Mouse (Mus musculus): ENCODE data around the gene Arid1b. TPM values are rescaled to one million over a fixed set of nuclear protein-coding genes. Genes with fewer than 3 reads are reported as not detected.

Arid1b gene
- polyA plus RNA-seq, 1 experiment from 2014 or later: 12.9 TPM

DNA sequence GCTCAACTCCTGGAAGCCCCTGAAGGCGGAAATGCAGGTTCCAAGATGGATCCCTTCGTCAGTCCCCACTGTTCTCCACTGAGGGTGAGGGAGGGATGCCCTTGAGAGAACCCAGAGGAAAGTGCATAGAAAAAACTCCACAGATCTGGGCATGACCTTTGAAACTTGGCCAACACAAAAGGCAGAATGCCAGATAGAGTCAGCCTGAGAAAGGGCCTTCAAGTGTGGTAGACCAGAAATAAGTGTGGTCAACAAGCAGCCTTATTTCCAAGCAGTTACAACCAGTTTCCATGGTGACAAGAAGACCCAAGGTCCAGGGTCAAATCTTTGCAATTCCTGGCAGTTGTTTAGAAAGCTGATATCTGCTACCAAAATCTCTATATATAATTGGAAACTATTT is 366.6 kb downstream of the Arid1b start:
- no peaks in the 10 kb centered on the region for H3K4me1 ChIP-seq (ENCODE audit: control insufficient read depth, insufficient read depth, low read length)
- no peaks in the 10 kb centered on the region for H3K9me3 ChIP-seq (replicated peaks; ENCODE audit: control insufficient read depth, low read length)
- ATAC-seq (replicated peaks; ENCODE audit: insufficient number of reproducible peaks, low FRiP score, low TSS enrichment, low read depth) (no peak), DNase-seq (ENCODE audit: low spot score) (no peak)
- WGBS: 48% methylated on average over 2 of the region's 2 CpGs
- no peak overlapping the region for H3K27ac ChIP-seq (replicated peaks; ENCODE audit: low read depth, low read length)
- H3K27me3 ChIP-seq (ENCODE audit: control insufficient read depth, insufficient read depth, low read length): no peaks in the 10 kb centered on the region
- H3K4me2 ChIP-seq (ENCODE audit: low read depth, low read length): no peak overlapping the region
- no peak overlapping the region for H3K9ac ChIP-seq (replicated peaks; ENCODE audit: low read length)
- no peak overlapping the region for H3K4me3 ChIP-seq (ENCODE audit: low read depth, low read length)
- H3K36me3 ChIP-seq (replicated peaks; ENCODE audit: control insufficient read depth, insufficient read depth, low read depth, low read length): no peaks in the 10 kb centered on the region

DNA sequence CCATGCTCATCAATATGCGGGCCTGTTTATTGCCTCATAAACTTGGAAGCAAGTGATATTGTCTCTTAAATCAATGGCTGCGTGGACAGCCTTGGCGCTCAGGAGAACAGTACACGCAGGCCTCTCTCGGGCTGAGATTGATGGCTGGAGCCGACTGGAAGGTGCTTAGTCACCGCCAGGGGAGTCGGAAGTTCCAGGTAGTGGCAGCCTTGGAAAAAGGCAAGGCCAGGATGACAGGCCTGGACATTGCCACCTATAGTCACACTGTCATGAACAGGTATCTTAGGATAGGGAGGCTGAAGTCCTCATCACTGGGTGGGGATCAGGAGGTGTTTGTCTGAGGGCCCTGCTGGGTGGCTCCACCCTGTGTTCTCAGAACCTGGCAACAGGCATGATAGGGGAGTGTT is 371.9 kb downstream of the Arid1b start:
- H3K9me3 ChIP-seq (replicated peaks; ENCODE audit: control insufficient read depth, low read length): no peaks in the 10 kb centered on the region
- H3K4me2 ChIP-seq (ENCODE audit: low read depth, low read length): no peak overlapping the region
- H3K36me3 ChIP-seq (replicated peaks; ENCODE audit: control insufficient read depth, insufficient read depth, low read depth, low read length): no peaks in the 10 kb centered on the region
- 85% methylated on average over 8 of the region's 8 CpGs for WGBS
- no peaks in the 10 kb centered on the region for H3K4me1 ChIP-seq (ENCODE audit: control insufficient read depth, insufficient read depth, low read length)
- DNase-seq (ENCODE audit: low spot score) (no peak), ATAC-seq (replicated peaks; ENCODE audit: insufficient number of reproducible peaks, low FRiP score, low TSS enrichment, low read depth) (no peak)
- H3K27ac ChIP-seq (replicated peaks; ENCODE audit: low read depth, low read length): no peak overlapping the region
- no peak overlapping the region for H3K9ac ChIP-seq (replicated peaks; ENCODE audit: low read length)
- no peaks in the 10 kb centered on the region for H3K27me3 ChIP-seq (ENCODE audit: control insufficient read depth, insufficient read depth, low read length)
- H3K4me3 ChIP-seq (ENCODE audit: low read depth, low read length): no peak overlapping the region

- ATAC-seq (replicated peaks; ENCODE audit: insufficient number of reproducible peaks, low FRiP score, low TSS enrichment, low read depth) (no peak), DNase-seq (ENCODE audit: low spot score) (no peak)
- Histone ChIP-seq H3K27ac (replicated peaks; ENCODE audit: low read depth, low read length) (no peak overlapping the region), H3K4me3 (ENCODE audit: low read depth, low read length) (no peak overlapping the region), H3K27me3 (ENCODE audit: control insufficient read depth, insufficient read depth, low read length) (no peaks in the 10 kb centered on the region), H3K9ac (replicated peaks; ENCODE audit: low read length) (no peak overlapping the region), H3K9me3 (replicated peaks; ENCODE audit: control insufficient read depth, low read length) (no peaks in the 10 kb centered on the region), H3K36me3 (replicated peaks; ENCODE audit: control insufficient read depth, insufficient read depth, low read depth, low read length) (no peaks in the 10 kb centered on the region), H3K4me2 (ENCODE audit: low read depth, low read length) (no peak overlapping the region), H3K4me1 (ENCODE audit: control insufficient read depth, insufficient read depth, low read length) (no peaks in the 10 kb centered on the region)
- WGBS: 76% methylated on average over 4 of the region's 4 CpGs
These were observed 376.9 kb downstream of the Arid1b start for GRCm38 (mm10) chr17:5371032-5371431.

- Histone ChIP-seq H3K4me2 (ENCODE audit: low read depth, low read length) (no peak overlapping the region), H3K9me3 (replicated peaks; ENCODE audit: control insufficient read depth, low read length) (no peaks in the 10 kb centered on the region), H3K4me1 (ENCODE audit: control insufficient read depth, insufficient read depth, low read length) (no peaks in the 10 kb centered on the region), H3K27ac (replicated peaks; ENCODE audit: low read depth, low read length) (no peak overlapping the region), H3K9ac (replicated peaks; ENCODE audit: low read length) (no peak overlapping the region), H3K4me3 (ENCODE audit: low read depth, low read length) (no peak overlapping the region), H3K27me3 (ENCODE audit: control insufficient read depth, insufficient read depth, low read length) (no peaks in the 10 kb centered on the region), H3K36me3 (replicated peaks; ENCODE audit: control insufficient read depth, insufficient read depth, low read depth, low read length) (no peaks in the 10 kb centered on the region)
- DNase-seq (ENCODE audit: low spot score): no peak
- WGBS: 76% methylated on average over 7 of the region's 7 CpGs
- ATAC-seq (replicated peaks; ENCODE audit: insufficient number of reproducible peaks, low FRiP score, low TSS enrichment, low read depth): no peak
These were observed 377.4 kb downstream of the Arid1b start for GRCm38 (mm10) chr17:5371521-5371920.

GRCm38 (mm10) chr17:5372951-5373350 is 378.8 kb downstream of the Arid1b start:
- H3K4me2 ChIP-seq (ENCODE audit: low read depth, low read length): no peak overlapping the region
- DNase-seq (ENCODE audit: low spot score): no peak
- H3K9me3 ChIP-seq (replicated peaks; ENCODE audit: control insufficient read depth, low read length): no peaks in the 10 kb centered on the region
- 83% methylated on average over 8 of the region's 8 CpGs for WGBS
- no peaks in the 10 kb centered on the region for H3K27me3 ChIP-seq (ENCODE audit: control insufficient read depth, insufficient read depth, low read length)
- no peak for ATAC-seq (replicated peaks; ENCODE audit: insufficient number of reproducible peaks, low FRiP score, low TSS enrichment, low read depth)
- no peak overlapping the region for H3K4me3 ChIP-seq (ENCODE audit: low read depth, low read length)
- H3K36me3 ChIP-seq (replicated peaks; ENCODE audit: control insufficient read depth, insufficient read depth, low read depth, low read length): no peaks in the 10 kb centered on the region
- no peak overlapping the region for H3K27ac ChIP-seq (replicated peaks; ENCODE audit: low read depth, low read length)
- H3K4me1 ChIP-seq (ENCODE audit: control insufficient read depth, insufficient read depth, low read length): no peaks in the 10 kb centered on the region
- no peak overlapping the region for H3K9ac ChIP-seq (replicated peaks; ENCODE audit: low read length)

GRCm38 (mm10) chr17:5377151-5377929 is 383.2 kb downstream of the Arid1b start:
- no peaks in the 10 kb centered on the region for H3K9me3 ChIP-seq (replicated peaks; ENCODE audit: control insufficient read depth, low read length)
- DNase-seq (ENCODE audit: low spot score) (no peak), ATAC-seq (replicated peaks; ENCODE audit: insufficient number of reproducible peaks, low FRiP score, low TSS enrichment, low read depth) (no peak)
- H3K27ac ChIP-seq (replicated peaks; ENCODE audit: low read depth, low read length): no peak overlapping the region
- no peak overlapping the region for H3K4me2 ChIP-seq (ENCODE audit: low read depth, low read length)
- no peak overlapping the region for H3K9ac ChIP-seq (replicated peaks; ENCODE audit: low read length)
- 33% methylated on average over 11 of the region's 11 CpGs for WGBS
- no peak overlapping the region for H3K4me3 ChIP-seq (ENCODE audit: low read depth, low read length)
- H3K4me1 ChIP-seq (ENCODE audit: control insufficient read depth, insufficient read depth, low read length): no peaks in the 10 kb centered on the region
- H3K27me3 ChIP-seq (ENCODE audit: control insufficient read depth, insufficient read depth, low read length): no peaks in the 10 kb centered on the region
- no peaks in the 10 kb centered on the region for H3K36me3 ChIP-seq (replicated peaks; ENCODE audit: control insufficient read depth, insufficient read depth, low read depth, low read length)

DNA sequence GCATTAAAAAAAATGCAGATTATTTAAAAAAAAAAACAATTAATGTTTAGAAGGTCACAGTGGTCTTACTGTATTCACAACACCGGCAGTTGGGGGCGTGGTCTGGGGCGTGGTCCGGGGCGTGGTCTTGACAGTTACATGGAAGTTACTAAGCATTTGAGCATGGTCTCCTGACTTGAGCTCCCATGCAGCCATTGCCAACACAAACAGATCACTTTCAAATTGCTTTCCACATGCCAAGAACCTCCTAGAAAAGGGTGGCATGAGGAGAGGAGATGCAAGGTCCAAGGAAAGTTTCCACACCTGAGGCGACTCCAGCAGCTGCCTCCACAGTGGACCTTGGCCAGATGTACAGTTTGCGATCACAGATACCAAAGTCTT is 383.8 kb downstream of the Arid1b start:
- WGBS: 30% methylated on average over 7 of the region's 7 CpGs

GRCm38 (mm10) chr17:5385694-5386093 is 391.6 kb downstream of the Arid1b start:
- H3K36me3 ChIP-seq (replicated peaks; ENCODE audit: control insufficient read depth, insufficient read depth, low read depth, low read length): no peaks in the 10 kb centered on the region
- no peak overlapping the region for H3K27ac ChIP-seq (replicated peaks; ENCODE audit: low read depth, low read length)
- ATAC-seq (replicated peaks; ENCODE audit: insufficient number of reproducible peaks, low FRiP score, low TSS enrichment, low read depth) (no peak), DNase-seq (ENCODE audit: low spot score) (no peak)
- no peaks in the 10 kb centered on the region for H3K27me3 ChIP-seq (ENCODE audit: control insufficient read depth, insufficient read depth, low read length)
- WGBS: 95% methylated on average over 1 of the region's 1 CpGs
- no peak overlapping the region for H3K4me2 ChIP-seq (ENCODE audit: low read depth, low read length)
- no peaks in the 10 kb centered on the region for H3K4me1 ChIP-seq (ENCODE audit: control insufficient read depth, insufficient read depth, low read length)
- no peaks in the 10 kb centered on the region for H3K9me3 ChIP-seq (replicated peaks; ENCODE audit: control insufficient read depth, low read length)
- H3K4me3 ChIP-seq (ENCODE audit: low read depth, low read length): no peak overlapping the region
- no peak overlapping the region for H3K9ac ChIP-seq (replicated peaks; ENCODE audit: low read length)

More for the DNA sequence above, 383.8 kb downstream of the Arid1b start:
- no peak for ATAC-seq (replicated peaks; ENCODE audit: insufficient number of reproducible peaks, low FRiP score, low TSS enrichment, low read depth)
- Histone ChIP-seq H3K9me3 (replicated peaks; ENCODE audit: control insufficient read depth, low read length) (no peaks in the 10 kb centered on the region), H3K9ac (replicated peaks; ENCODE audit: low read length) (no peak overlapping the region), H3K4me3 (ENCODE audit: low read depth, low read length) (no peak overlapping the region), H3K27me3 (ENCODE audit: control insufficient read depth, insufficient read depth, low read length) (no peaks in the 10 kb centered on the region), H3K27ac (replicated peaks; ENCODE audit: low read depth, low read length) (no peak overlapping the region), H3K4me2 (ENCODE audit: low read depth, low read length) (no peak overlapping the region), H3K4me1 (ENCODE audit: control insufficient read depth, insufficient read depth, low read length) (no peaks in the 10 kb centered on the region), H3K36me3 (replicated peaks; ENCODE audit: control insufficient read depth, insufficient read depth, low read depth, low read length) (no peaks in the 10 kb centered on the region)
- peak; percentile 23 for DNase-seq (ENCODE audit: low spot score)
